Mouse (Mus musculus) thymus, postnatal 0 days (tissue): ENCODE measurements around the gene Ccdc85b. TPM values are rescaled to one million over a fixed set of nuclear protein-coding genes. Genes with fewer than 3 reads are reported as not detected.

Experiments
- DNase-seq: peaks from one replicate; pipeline ENCODE4 v3.0.0-alpha.2; 2015; ENCODE audit warnings: low spot score
- polyA plus RNA-seq: library from polyadenylated mRNA; unstranded; fragments of >200 nt; fragmentation: Nextera tagmentation; extraction: Ambion mirVana; gene quantifications from 2 replicates; pipeline ENCODE4 v1.2.1, GENCODE M21; 2015

The Ccdc85b gene
- polyA plus RNA-seq, 1 experiment from 2014 or later = 8.2 TPM

- DNase-seq = peak; percentile 94
Observed at GRCm38 (mm10) chr19:5456922-5457745, 560 bp downstream of the Ccdc85b start.

GRCm38 (mm10) chr19:5456241-5456921, 1.3 kb downstream of the Ccdc85b start:
- DNase-seq = no peak

GRCm38 (mm10) chr19:5455568-5455967, 2.1 kb downstream of the Ccdc85b start:
- DNase-seq = no peak

GRCm38 (mm10) chr19:5455037-5455436, 2.7 kb downstream of the Ccdc85b start:
- no peak for DNase-seq

- no peak for DNase-seq
Observed at GRCm38 (mm10) chr19:5451766-5452165, 5.9 kb downstream of the Ccdc85b start.

GRCm38 (mm10) chr19:5449673-5450072, 8.0 kb downstream of the Ccdc85b start:
- no peak for DNase-seq

- DNase-seq = peak; percentile 52
Observed at GRCm38 (mm10) chr19:5448354-5449150, 9.1 kb downstream of the Ccdc85b start.

- peak; percentile 76 for DNase-seq
Observed at GRCm38 (mm10) chr19:5447515-5448353, 10.0 kb downstream of the Ccdc85b start, which contains the start of gene Fosl1. Gene Fosl1, plus strand, starts transcription at chr19:5447547.

- DNase-seq = no peak
Observed at GRCm38 (mm10) chr19:5445747-5446146, 11.9 kb downstream of the Ccdc85b start.

GRCm38 (mm10) chr19:5444954-5445353, 12.7 kb downstream of the Ccdc85b start:
- no peak for DNase-seq

GRCm38 (mm10) chr19:5444371-5444908, 13.3 kb downstream of the Ccdc85b start:
- DNase-seq = no peak

GRCm38 (mm10) chr19:5433951-5434350, 23.7 kb downstream of the Ccdc85b start:
- DNase-seq = no peak

GRCm38 (mm10) chr19:5432992-5433852, 24.5 kb downstream of the Ccdc85b start:
- peak; percentile 72 for DNase-seq

- DNase-seq = no peak
Observed at GRCm38 (mm10) chr19:5431911-5432464, 25.7 kb downstream of the Ccdc85b start.

- peak; percentile 47 for DNase-seq
Observed at GRCm38 (mm10) chr19:5430408-5430807, 27.3 kb downstream of the Ccdc85b start.

- DNase-seq = no peak
Observed at GRCm38 (mm10) chr19:5429806-5430205, 27.9 kb downstream of the Ccdc85b start.

- DNase-seq = no peak
Observed at GRCm38 (mm10) chr19:5429219-5429618, 28.5 kb downstream of the Ccdc85b start.

- DNase-seq = no peak
Observed at GRCm38 (mm10) chr19:5428083-5428482, 29.6 kb downstream of the Ccdc85b start.

- DNase-seq = no peak
Observed at GRCm38 (mm10) chr19:5426640-5427290, 30.9 kb downstream of the Ccdc85b start.
